Mouse (Mus musculus) neural tube, embryonic 15.5 days (tissue): ENCODE measurements around the gene Zfp775. TPM values are rescaled to one million over a fixed set of nuclear protein-coding genes. Genes with fewer than 3 reads are reported as not detected.

Source experiments
- ATAC-seq: fragments of 200-750 bp; cut with Nextera tagmentation; 2 replicates; pipeline ENCODE4 v1.8.0; 2017; ENCODE audit warnings: mild to moderate bottlenecking, moderate TSS enrichment, moderate library complexity; ENCODE audit not compliant: low FRiP score
- H3K27ac ChIP-seq: fragments of 300-500 bp; sonication (generic); replicated peaks from 2 replicates; pipeline ENCODE4 v1.5.1; 2015; ENCODE audit warnings: mild to moderate bottlenecking, inconsistent platforms
- H3K27me3 ChIP-seq: fragments of 300-500 bp; sonication (generic); replicated peaks from 2 replicates; pipeline ENCODE4 v1.6.1; 2015; ENCODE audit warnings: inconsistent platforms
- H3K36me3 ChIP-seq: fragments of 300-500 bp; sonication (generic); 2 replicates; pipeline ENCODE4 v1.6.1; 2015; ENCODE audit warnings: inconsistent platforms
- H3K4me1 ChIP-seq: fragments of 300-500 bp; sonication (generic); 2 replicates; pipeline ENCODE4 v1.6.1; 2015; ENCODE audit warnings: inconsistent platforms
- H3K4me2 ChIP-seq: fragments of 300-500 bp; sonication (generic); 2 replicates; pipeline ENCODE4 v1.6.1; 2015; ENCODE audit warnings: inconsistent platforms, mild to moderate bottlenecking, moderate library complexity
- H3K4me3 ChIP-seq: fragments of 300-500 bp; sonication (generic); replicated peaks from 2 replicates; pipeline ENCODE4 v1.5.1; 2015; ENCODE audit warnings: mild to moderate bottlenecking, inconsistent platforms
- H3K9ac ChIP-seq: fragments of 300-500 bp; sonication (generic); replicated peaks from 2 replicates; pipeline ENCODE4 v1.6.1; 2015; ENCODE audit warnings: mild to moderate bottlenecking, inconsistent platforms
- H3K9me3 ChIP-seq: fragments of 300-500 bp; sonication (generic); replicated peaks from 2 replicates; pipeline ENCODE4 v1.6.1; 2016; ENCODE audit warnings: inconsistent platforms
- WGBS: fragments of 180-500 bp; shearing (Covaris S2); methylation state at CpG from one replicate; pipeline ENCODE4 v1.1.7; 2015; ENCODE audit warnings: mixed read lengths; 5-methylcytosine and 5-hydroxymethylcytosine counted together
- polyA plus RNA-seq: library from polyadenylated mRNA; unstranded; fragments of >200 nt; fragmentation: Nextera tagmentation; extraction: Ambion mirVana; gene quantifications from 2 replicates; pipeline ENCODE4 v1.2.1, GENCODE M21; 2015

Gene Zfp775
- 12.8 and 13.0 TPM in 2 replicates for polyA plus RNA-seq

DNA sequence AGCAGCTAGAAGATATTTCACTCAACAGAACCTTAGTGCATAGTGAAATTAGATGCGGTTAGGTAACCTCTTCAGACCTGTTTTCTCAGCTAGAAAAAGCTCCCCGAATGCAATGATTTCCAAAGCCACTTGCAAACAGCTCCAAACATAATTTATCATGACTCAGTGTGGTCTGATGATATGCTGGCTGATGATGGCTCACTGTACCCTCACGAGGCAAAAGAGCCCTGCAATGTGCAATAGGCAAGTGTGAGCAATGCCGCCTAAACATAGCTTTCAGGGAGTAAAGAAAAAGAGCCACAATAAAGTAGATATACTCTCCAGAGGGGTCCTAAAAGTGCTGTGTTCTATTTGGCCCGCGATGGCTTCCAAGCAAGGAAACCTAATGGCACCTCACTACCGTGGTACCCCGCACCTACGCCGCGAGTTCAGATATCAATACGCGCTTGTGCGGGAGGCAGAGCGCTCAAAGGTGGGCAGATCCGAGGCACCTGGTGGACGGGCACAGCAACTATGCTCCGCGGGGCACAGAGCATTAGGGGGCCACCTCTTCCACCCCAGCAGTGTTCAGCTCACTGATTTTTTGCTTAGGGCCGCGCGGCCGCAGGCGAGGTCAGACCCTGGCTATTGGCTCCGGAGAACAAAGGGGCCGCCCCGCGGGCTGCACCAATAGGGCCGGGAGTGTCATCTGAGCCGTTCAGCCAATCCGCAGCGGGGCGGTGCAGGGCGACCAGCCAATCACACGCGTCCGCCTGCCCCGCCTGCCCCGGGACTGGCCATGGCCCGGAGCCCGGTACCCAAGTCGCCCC lies at the start of gene Zfp775:
Gene Zfp775, plus strand, starts transcription at position 793 of the 809 bp plus-strand sequence.
- H3K4me3 ChIP-seq = peak within 1 kb of the TSS; percentile 73
- ATAC-seq = peak; percentile 99
- H3K4me2 ChIP-seq = peak within 1 kb of the TSS; percentile 69
- WGBS = 3% methylated on average over 42 of the region's 42 CpGs
- peak within 1 kb of the TSS; percentile 93 for H3K27ac ChIP-seq
- peak within 1 kb of the TSS; percentile 74 for H3K9ac ChIP-seq
- H3K36me3 ChIP-seq = peaks cover 37% of the 10 kb centered on the region
- peaks cover 14% of the 10 kb centered on the region for H3K9me3 ChIP-seq
- peaks cover 19% of the 10 kb centered on the region for H3K4me1 ChIP-seq
- no peaks in the 10 kb centered on the region for H3K27me3 ChIP-seq

DNA sequence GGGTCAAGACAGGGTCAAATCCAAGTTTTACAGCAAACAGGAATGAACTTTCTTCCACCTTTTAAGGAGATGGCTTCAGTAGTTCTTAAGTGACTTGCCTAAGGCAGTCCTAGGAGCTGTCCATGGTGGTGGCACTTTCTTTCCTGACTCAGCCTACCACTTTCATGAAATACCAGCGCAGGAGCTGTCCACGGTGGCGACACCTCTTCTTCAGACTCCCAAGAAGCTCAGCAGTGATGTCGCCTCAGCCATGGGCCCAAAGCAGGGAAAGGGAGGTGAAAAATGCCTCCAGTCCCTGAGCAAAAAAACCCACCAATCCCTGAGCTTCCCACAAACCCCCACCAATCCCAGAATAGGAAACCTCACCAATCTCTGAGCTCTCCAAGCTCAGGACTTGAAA lies 48.9 kb upstream of the Zfp775 start:
- ATAC-seq = no peak
- Histone ChIP-seq H3K9me3 (no peaks in the 10 kb centered on the region), H3K27me3 (no peaks in the 10 kb centered on the region), H3K4me1 (peaks cover 20% of the 10 kb centered on the region), H3K4me2 (no peak overlapping the region), H3K36me3 (peaks cover 4% of the 10 kb centered on the region; the same call in 1 of the 2 replicates), H3K9ac (no peak overlapping the region), H3K4me3 (no peak overlapping the region), H3K27ac (no peak overlapping the region)
- 63% methylated on average over 4 of the region's 4 CpGs for WGBS

DNA sequence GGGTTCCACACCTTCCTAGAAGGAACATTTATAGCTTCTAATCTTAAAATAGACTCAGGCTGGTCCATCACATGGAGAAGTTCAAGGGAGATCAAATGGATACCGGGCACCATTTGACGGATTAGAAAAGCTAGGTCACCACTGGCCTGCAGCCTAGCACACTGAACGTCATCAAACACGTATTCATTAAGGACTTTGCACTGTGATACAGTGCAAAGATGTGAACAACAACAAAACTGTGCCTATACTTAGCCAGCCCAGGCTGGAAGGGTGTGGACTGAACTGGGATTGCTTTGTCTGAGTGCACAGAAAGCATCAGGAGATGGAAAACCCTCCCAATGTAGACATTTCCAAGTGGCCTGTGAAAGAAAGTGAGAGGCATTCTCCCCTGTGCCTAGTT lies 48.0 kb upstream of the Zfp775 start:
- H3K4me1 ChIP-seq = peaks cover 20% of the 10 kb centered on the region
- WGBS = 80% methylated on average over 4 of the region's 4 CpGs
- no peaks in the 10 kb centered on the region for H3K9me3 ChIP-seq
- no peaks in the 10 kb centered on the region for H3K27me3 ChIP-seq
- peaks cover 12% of the 10 kb centered on the region for H3K36me3 ChIP-seq
- peak overlapping the region; percentile 56 for H3K4me3 ChIP-seq
- H3K9ac ChIP-seq = peak overlapping the region; percentile 70
- peak; percentile 19 for ATAC-seq
- peak overlapping the region; percentile 71 for H3K4me2 ChIP-seq
- peak overlapping the region; percentile 97 for H3K27ac ChIP-seq

DNA sequence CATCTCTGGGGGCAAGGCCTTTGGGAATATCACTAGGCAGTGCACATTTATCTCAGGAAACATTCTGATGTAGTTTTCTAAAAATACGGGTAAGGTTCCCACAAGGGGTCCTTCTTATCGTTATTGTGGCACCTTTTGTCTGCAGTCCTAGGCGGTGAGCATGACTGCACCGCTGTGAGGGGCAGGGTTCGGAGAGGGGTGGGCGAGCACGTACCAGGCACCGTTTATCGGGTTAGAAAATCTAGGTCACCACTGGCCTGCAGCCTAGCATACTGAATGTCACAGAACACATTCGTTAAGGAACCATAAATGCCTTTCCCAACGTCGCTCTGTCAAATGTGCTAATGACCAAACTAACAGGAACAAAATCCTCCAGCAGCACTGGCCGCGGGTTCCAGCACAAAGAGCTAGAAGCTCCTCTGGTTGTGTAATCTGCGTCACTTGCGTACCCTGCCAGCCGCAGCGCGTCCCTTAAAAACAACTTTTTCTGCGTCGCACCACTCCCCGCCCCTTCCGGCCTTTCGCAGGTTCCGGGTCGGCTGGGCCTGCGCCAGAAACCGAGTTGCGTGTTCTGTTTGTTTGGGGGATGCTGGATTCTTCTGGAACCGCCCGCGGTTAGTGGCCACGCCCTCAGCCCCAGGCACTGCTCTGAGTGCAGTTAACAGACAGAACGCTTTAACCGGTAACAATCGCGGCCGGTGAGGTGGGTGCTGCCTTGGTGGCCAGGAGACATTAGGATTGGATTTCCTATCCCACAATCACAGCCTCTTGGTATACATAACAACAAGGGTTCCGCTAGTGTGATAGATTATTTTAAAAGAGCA lies 47.4 kb upstream of the Zfp775 start, which contains the start of gene Lrrc61:
Gene Lrrc61, plus strand, starts transcription at position 517 of the 824 bp plus-strand sequence.
- H3K9ac ChIP-seq = peak within 1 kb of the TSS; percentile 70
- peak within 1 kb of the TSS; percentile 56 for H3K4me3 ChIP-seq
- H3K27ac ChIP-seq = peak within 1 kb of the TSS; percentile 97
- H3K9me3 ChIP-seq = no peaks in the 10 kb centered on the region
- peaks cover 16% of the 10 kb centered on the region for H3K36me3 ChIP-seq
- under 1% methylated on average over 39 of the region's 39 CpGs for WGBS
- no peaks in the 10 kb centered on the region for H3K27me3 ChIP-seq
- peak; percentile 94 for ATAC-seq
- peaks cover 20% of the 10 kb centered on the region for H3K4me1 ChIP-seq
- peak within 1 kb of the TSS; percentile 71 for H3K4me2 ChIP-seq

DNA sequence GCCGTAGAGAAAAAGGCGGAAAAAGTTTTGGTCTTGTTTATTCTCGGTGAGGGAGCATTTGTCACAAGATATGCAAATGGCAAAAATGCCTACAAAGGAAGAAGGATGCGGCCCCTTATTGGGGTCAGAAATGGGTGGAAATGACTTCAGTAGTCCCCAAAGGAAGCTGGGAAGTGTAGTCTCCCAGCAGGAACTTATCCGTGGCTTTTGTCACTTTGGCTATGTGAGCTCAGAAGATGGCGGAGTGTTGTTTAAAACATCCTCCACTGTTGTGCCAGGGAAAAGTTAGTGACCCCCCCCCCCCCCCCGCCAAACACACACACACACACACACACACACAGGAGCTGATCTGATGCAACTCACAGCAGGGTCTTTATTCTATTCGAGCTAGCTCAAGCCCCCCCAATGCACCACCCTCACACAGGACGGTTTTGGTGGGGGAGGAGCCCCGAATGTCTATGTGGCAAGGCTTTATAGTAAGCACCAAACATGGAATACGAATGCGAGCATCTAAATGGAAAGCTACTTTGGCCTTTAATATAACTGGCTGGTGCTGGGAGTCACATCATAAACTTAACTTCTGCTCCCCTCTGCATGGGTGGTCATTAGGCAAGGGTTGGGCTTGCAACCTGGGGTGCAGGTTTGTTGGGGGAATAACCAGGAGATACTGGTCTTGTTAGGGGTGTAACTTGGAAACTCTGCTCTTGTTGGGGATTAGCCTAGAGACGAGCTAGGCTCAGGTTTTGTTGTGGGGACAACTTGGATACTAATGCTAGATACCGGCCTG lies 46.6 kb upstream of the Zfp775 start:
- peak overlapping the region; percentile 71 for H3K4me2 ChIP-seq
- no peaks in the 10 kb centered on the region for H3K9me3 ChIP-seq
- peaks cover 22% of the 10 kb centered on the region for H3K36me3 ChIP-seq
- peak; percentile 90 for ATAC-seq
- H3K27ac ChIP-seq = peak overlapping the region; percentile 97
- peak overlapping the region; percentile 56 for H3K4me3 ChIP-seq
- H3K27me3 ChIP-seq = no peaks in the 10 kb centered on the region
- peak overlapping the region; percentile 70 for H3K9ac ChIP-seq
- WGBS = 26% methylated on average over 14 of the region's 14 CpGs
- peaks cover 20% of the 10 kb centered on the region for H3K4me1 ChIP-seq

DNA sequence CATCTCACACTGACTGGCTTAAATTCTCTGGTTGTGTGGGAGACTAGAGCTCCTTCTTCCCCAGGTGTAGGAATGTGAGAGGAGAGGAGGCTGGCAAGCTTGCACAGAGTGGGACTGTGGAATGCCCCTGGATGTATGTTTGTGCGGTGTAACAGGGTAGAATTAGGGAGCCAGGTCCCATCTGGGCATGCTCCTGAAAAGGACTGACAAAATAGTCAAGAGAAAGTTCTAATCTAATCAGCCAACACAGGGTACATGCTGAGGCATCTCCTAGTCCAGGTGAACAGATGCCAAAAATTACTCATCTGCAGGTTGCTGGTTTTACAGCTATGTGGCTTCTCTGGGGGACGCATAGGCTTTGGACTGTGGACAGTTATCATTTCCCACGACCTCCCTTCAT lies 45.9 kb upstream of the Zfp775 start:
- peaks cover 26% of the 10 kb centered on the region for H3K36me3 ChIP-seq
- peak overlapping the region; percentile 71 for H3K4me2 ChIP-seq
- no peak overlapping the region for H3K9ac ChIP-seq
- ATAC-seq = no peak
- H3K27ac ChIP-seq = 0 out of 2 replicates have a peak overlapping the region, but pooled peaks have one; percentile 97
- peaks cover 20% of the 10 kb centered on the region for H3K4me1 ChIP-seq
- 94% methylated on average over 3 of the region's 3 CpGs for WGBS
- no peaks in the 10 kb centered on the region for H3K9me3 ChIP-seq
- H3K4me3 ChIP-seq = no peak overlapping the region; the same call in 1 of the 2 replicates
- no peaks in the 10 kb centered on the region for H3K27me3 ChIP-seq

DNA sequence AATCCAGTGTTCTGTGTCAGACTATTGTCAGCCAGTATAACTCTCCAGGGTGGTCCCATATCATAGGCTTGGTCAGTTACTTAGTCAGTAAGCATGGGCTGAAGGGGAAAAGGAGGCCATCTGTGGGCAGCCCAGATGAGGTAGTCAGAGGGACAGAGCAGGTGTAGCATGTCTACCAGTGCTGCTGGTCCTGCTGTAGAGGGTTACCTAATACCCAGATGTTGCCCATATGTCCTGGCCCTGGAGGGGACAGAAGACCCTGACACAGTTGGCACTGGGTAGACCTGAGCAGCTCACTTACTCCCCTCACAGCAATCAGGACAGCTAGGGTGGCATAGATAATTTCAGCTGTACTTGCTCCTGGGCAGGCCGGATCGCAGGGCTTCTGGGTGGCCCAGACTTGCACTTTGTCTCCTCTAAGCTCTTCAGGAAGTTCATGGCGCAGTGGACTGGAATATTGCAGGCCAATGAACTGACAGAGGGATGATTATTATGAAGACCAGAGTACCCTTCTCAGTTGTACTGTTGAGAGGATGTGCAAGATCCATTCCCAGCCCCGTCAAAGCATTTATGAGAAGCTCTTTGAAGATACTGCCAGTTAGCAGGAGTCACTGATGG lies 36.1 kb upstream of the Zfp775 start:
- peaks cover 3% of the 10 kb centered on the region; the same call in 1 of the 2 replicates for H3K4me1 ChIP-seq
- H3K27ac ChIP-seq = no peak overlapping the region
- no peak overlapping the region for H3K4me3 ChIP-seq
- H3K9me3 ChIP-seq = no peaks in the 10 kb centered on the region
- peaks cover 21% of the 10 kb centered on the region for H3K36me3 ChIP-seq
- H3K9ac ChIP-seq = no peak overlapping the region
- no peaks in the 10 kb centered on the region for H3K27me3 ChIP-seq
- no peak overlapping the region for H3K4me2 ChIP-seq
- WGBS = 89% methylated on average over 4 of the region's 4 CpGs
- no peak for ATAC-seq

DNA sequence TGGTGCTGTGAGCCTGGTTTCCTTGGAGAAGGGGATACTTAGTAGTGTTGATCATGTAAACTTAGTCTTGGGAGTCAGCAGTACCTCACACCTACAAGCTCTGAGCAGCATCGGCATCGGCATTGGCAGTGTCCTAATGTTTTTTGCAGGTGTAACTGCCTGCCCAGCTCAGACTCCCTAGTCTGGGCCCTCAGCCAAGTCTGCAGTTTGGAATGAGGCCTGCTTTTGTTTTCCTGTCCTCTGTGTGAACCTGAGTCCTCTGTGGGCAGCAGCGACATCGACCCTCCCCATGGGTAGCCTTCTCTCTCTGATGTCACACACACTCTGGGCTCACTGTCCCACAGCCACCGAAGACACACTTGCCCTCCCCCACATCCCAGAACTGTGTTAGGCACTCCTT lies 35.6 kb upstream of the Zfp775 start:
- no peak overlapping the region for H3K27ac ChIP-seq
- no peak for ATAC-seq
- H3K27me3 ChIP-seq = no peaks in the 10 kb centered on the region
- H3K9ac ChIP-seq = no peak overlapping the region
- H3K36me3 ChIP-seq = peaks cover 18% of the 10 kb centered on the region
- no peak overlapping the region for H3K4me3 ChIP-seq
- H3K4me1 ChIP-seq = peaks cover 3% of the 10 kb centered on the region; the same call in 1 of the 2 replicates
- H3K9me3 ChIP-seq = no peaks in the 10 kb centered on the region
- H3K4me2 ChIP-seq = no peak overlapping the region
- WGBS = 45% methylated on average over 5 of the region's 5 CpGs

DNA sequence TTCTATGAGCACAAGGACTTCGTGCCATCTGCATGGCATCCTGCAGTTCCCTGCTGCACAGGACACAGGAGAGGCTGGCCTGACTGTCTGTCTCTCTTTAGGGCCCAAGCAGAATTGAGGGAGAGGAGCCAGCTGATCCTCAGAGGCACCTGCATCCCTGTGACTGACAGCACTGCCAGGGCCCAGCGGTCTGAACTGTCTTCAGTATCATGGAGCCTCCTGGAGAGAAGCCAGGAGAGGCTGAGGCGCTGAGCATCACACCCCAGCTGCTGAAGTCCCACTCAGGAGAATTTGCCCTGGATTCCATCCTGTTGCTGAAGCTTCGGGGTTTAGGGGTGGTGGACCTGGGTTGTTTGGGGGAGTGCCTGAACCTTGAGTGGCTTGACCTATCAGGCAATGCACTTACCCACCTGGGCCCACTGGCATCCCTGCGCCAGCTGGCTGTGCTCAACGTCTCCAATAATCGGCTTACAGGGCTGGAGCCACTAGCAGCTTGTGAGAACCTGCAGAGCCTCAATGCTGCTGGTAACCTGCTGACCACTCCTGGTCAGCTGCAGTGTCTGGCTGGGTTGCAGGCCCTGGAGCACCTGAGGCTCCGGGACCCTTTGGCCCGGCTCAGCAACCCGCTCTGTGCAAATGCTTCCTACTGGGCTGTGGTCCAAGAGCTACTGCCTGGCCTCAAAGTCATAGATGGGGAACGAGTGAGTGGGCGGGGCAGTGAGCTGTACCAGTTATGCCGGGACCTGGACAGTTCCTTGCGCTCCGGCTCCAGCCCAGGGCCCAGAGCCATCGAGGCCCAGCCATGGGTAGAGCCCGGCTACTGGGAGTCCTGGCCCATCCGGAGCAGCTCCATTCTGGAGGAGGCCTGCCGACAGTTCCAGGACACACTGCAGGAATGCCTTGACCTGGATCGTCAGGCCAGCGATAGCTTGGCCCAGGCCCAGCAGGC lies 33.6 kb upstream of the Zfp775 start:
- H3K9me3 ChIP-seq = no peaks in the 10 kb centered on the region
- H3K27ac ChIP-seq = no peak overlapping the region
- peaks cover 16% of the 10 kb centered on the region for H3K36me3 ChIP-seq
- peaks cover 3% of the 10 kb centered on the region; the same call in 1 of the 2 replicates for H3K4me1 ChIP-seq
- no peaks in the 10 kb centered on the region for H3K27me3 ChIP-seq
- ATAC-seq = no peak
- H3K4me3 ChIP-seq = no peak overlapping the region
- no peak overlapping the region for H3K9ac ChIP-seq
- no peak overlapping the region for H3K4me2 ChIP-seq
- WGBS = 81% methylated on average over 21 of the region's 21 CpGs
